Mouse (Mus musculus) CH12.LX (cell line): ENCODE data around the gene Tnfaip8l1. TPM values are rescaled to one million over a fixed set of nuclear protein-coding genes. Genes with fewer than 3 reads are reported as not detected.

ENCODE experiments used
- DNase-seq: peaks from one replicate; pipeline ENCODE4 v3.0.0-alpha.2; 2013; ENCODE audit errors: extremely low read depth
- H3K27ac ChIP-seq: 2 replicates; pipeline ENCODE4 v1.5.1; 2012; ENCODE audit warnings: low read depth, mild to moderate bottlenecking, control low read depth, moderate library complexity; ENCODE audit not compliant: insufficient read depth
- H3K27me3 ChIP-seq: replicated peaks from 2 replicates; pipeline ENCODE3; 2012; ENCODE audit warnings: inconsistent platforms
- H3K36me3 ChIP-seq, 2 experiments: replicated peaks in 1 of 2; 2 replicates each; pipeline versions ENCODE3 to v1.6.1; 2012; ENCODE audit warnings: inconsistent platforms in 1 of 2, low read length in 1 of 2, mild to moderate bottlenecking in 1 of 2, mixed read lengths in 1 of 2, moderate library complexity in 1 of 2; ENCODE audit not compliant: control insufficient read depth in 1 of 2, insufficient read depth in 1 of 2
- H3K4me1 ChIP-seq, 2 experiments: 2 replicates each; pipeline ENCODE4 v1.6.1; 2012; ENCODE audit warnings: inconsistent platforms in 1 of 2, moderate library complexity in 1 of 2; ENCODE audit not compliant: insufficient read depth in 2 of 2, control insufficient read depth in 1 of 2
- H3K4me2 ChIP-seq: 2 replicates; pipeline ENCODE4 v1.6.1; 2012; ENCODE audit warnings: low read depth, mild to moderate bottlenecking, control low read depth; ENCODE audit not compliant: poor library complexity, insufficient read depth, severe bottlenecking
- H3K4me3 ChIP-seq, 3 experiments: fragments of 150-350 bp in 1 of 3; sonication (generic) in 1 of 3; replicated peaks in 1 of 3; 2 replicates each; pipeline versions ENCODE3 to v1.5.1; 2011 to 2012; ENCODE audit warnings: low read depth in 2 of 3, low read length in 2 of 3, mild to moderate bottlenecking in 2 of 3, moderate library complexity in 2 of 3, control low read depth in 1 of 3, improper control_type of control experiment in 1 of 3, inconsistent platforms in 1 of 3, mixed read lengths in 1 of 3; ENCODE audit not compliant: poor library complexity in 1 of 3
- H3K79me2 ChIP-seq: replicated peaks from 2 replicates; pipeline ENCODE4 v1.6.1; 2012; ENCODE audit warnings: mild to moderate bottlenecking, moderate library complexity; ENCODE audit not compliant: control insufficient read depth, poor library complexity, insufficient read depth, severe bottlenecking; ENCODE audit errors: extremely low read depth
- H3K9ac ChIP-seq: 2 replicates; pipeline ENCODE4 v1.6.1; 2012; ENCODE audit warnings: low read depth, mild to moderate bottlenecking, control low read depth, moderate library complexity; ENCODE audit not compliant: insufficient read depth
- H3K9me3 ChIP-seq: replicated peaks from 2 replicates; pipeline ENCODE3; 2012; ENCODE audit warnings: low read length, inconsistent platforms, mixed read lengths
- CHD2 ChIP-seq: IDR thresholded peaks from 2 replicates; pipeline ENCODE4 v1.6.1; 2011; ENCODE audit warnings: low read length, improper control_type of control experiment
- E2F4 ChIP-seq: IDR thresholded peaks from 2 replicates; pipeline ENCODE4 v1.6.1; 2011; ENCODE audit warnings: low read depth, low read length, improper control_type of control experiment; ENCODE audit not compliant: insufficient replicate concordance
- EP300 ChIP-seq: IDR thresholded peaks from 2 replicates; pipeline ENCODE4 v1.6.1; 2011; ENCODE audit warnings: low read length, improper control_type of control experiment
- HCFC1 ChIP-seq: IDR thresholded peaks from 2 replicates; pipeline ENCODE4 v1.6.1; 2012; ENCODE audit warnings: low read depth, mild to moderate bottlenecking, inconsistent platforms, low read length, improper control_type of control experiment
- MAX ChIP-seq: IDR thresholded peaks from 2 replicates; pipeline ENCODE4 v1.6.1; 2011; ENCODE audit warnings: low read length, improper control_type of control experiment
- SMC3 ChIP-seq: IDR thresholded peaks from 2 replicates; pipeline ENCODE4 v1.6.1; 2011; ENCODE audit warnings: low read depth, low read length, improper control_type of control experiment
- USF1 ChIP-seq: IDR thresholded peaks from 2 replicates; pipeline ENCODE4 v1.6.1; 2014; ENCODE audit warnings: low read depth, mild to moderate bottlenecking, inconsistent platforms, low read length, improper control_type of control experiment
- dilution Hi-C: fragments of 300-500 bp; cut with MboI; formaldehyde crosslinking; loops from 2 replicates; pipeline ENCODE4 v1.14.3; 2020; ENCODE audit warnings: low sequenced_read_pairs; ENCODE audit not compliant: extremely low pct_unique_long_range_greater_than_20kb, extremely low pct_ligation_motif_present
- in situ Hi-C: fragments of 300-500 bp; cut with MboI; formaldehyde crosslinking; loops from 3 replicates; pipeline ENCODE4 v1.14.3; 2019; ENCODE audit warnings: low sequenced_read_pairs, low pct_ligation_motif_present, low pct_unique_long_range_greater_than_20kb, mixed read lengths
- polyA plus RNA-seq: library from polyadenylated mRNA; unstranded; fragments of >175 nt; gene quantifications from 2 replicates; pipeline ENCODE4 v1.2.1, GENCODE M21; 2012; ENCODE audit warnings: low read depth; ENCODE audit not compliant: insufficient read length
- total RNA-seq, 2 experiments: library from RNA; depleted of rRNA; stranded (reverse); fragments of 300-350 nt in 1 of 2; fragments of >200 nt in 1 of 2; gene quantifications; 2 replicates each; pipeline ENCODE4 v1.2.3; 2012 to 2014

Tnfaip8l1 gene
- total and polyA plus RNA-seq, 3 experiments = 1.9 to 2.4 (median 2.0) TPM

- peaks cover 24% of the 10 kb centered on the region for H3K27me3 ChIP-seq
Measured at GRCm38 (mm10) chr17:56119981-56120880, 42.0 kb upstream of the Tnfaip8l1 start.

GRCm38 (mm10) chr17:56121826-56122225 lies 40.5 kb upstream of the Tnfaip8l1 start, which contains the start of gene Lrg1:
Gene Lrg1 (minus strand): TSS chr17:56122001.
- Histone ChIP-seq H3K4me3 (no peak within 1 kb of the TSS), H3K36me3 (peaks cover 0 to 19% of the 10 kb centered on the region in 2 experiments), H3K4me1 (0 out of 4 replicates have a peak, but pooled peaks cover 0 to 2% of the 10 kb centered on the region in 2 experiments), H3K79me2 (no peaks in the 10 kb centered on the region), H3K4me2 (no peak within 1 kb of the TSS), H3K27ac (no peak within 1 kb of the TSS), H3K9me3 (peaks cover 20% of the 10 kb centered on the region), H3K9ac (no peak within 1 kb of the TSS), H3K27me3 (peaks cover 24% of the 10 kb centered on the region)
- no peak for DNase-seq
- TF ChIP-seq HCFC1 = no peak
- TF ChIP-seq SMC3 = no peak
- no peak for TF ChIP-seq USF1
- in situ Hi-C loops (no loop called here), dilution Hi-C loops (no loop called here)

More at GRCm38 (mm10) chr17:56119981-56120880, 42.0 kb upstream of the Tnfaip8l1 start:
- TF ChIP-seq MAX = no peak
- no peak for TF ChIP-seq E2F4
- TF ChIP-seq EP300 = no peak
- Histone ChIP-seq H3K4me1 (0 out of 4 replicates have a peak, but pooled peaks cover 0 to 2% of the 10 kb centered on the region in 2 experiments), H3K9me3 (peaks cover 20% of the 10 kb centered on the region), H3K36me3 (peaks cover 0 to 12% of the 10 kb centered on the region in 2 experiments), H3K79me2 (no peaks in the 10 kb centered on the region), H3K27ac (no peak overlapping the region), H3K4me3 (no peak overlapping the region), H3K4me2 (no peak overlapping the region), H3K9ac (no peak overlapping the region)
- no peak for DNase-seq
- in situ Hi-C loops (loop anchor here (5.0 kb wide), 1 partner anchor 38 kb away; no protein-coding TSS in a partner anchor), dilution Hi-C loops (no loop called here)

GRCm38 (mm10) chr17:56123161-56123560 lies 39.1 kb upstream of the Tnfaip8l1 start:
- no peak overlapping the region for H3K9ac ChIP-seq
- H3K27me3 ChIP-seq = peaks cover 24% of the 10 kb centered on the region
- DNase-seq = no peak
- H3K79me2 ChIP-seq = no peaks in the 10 kb centered on the region
- in situ Hi-C loops = no loop called here
- no peak overlapping the region for H3K27ac ChIP-seq
- H3K36me3 ChIP-seq = peaks cover 0 to 21% of the 10 kb centered on the region in 2 experiments
- TF ChIP-seq CHD2 = no peak
- H3K4me3 ChIP-seq = no peak overlapping the region
- peaks cover 20% of the 10 kb centered on the region for H3K9me3 ChIP-seq
- H3K4me1 ChIP-seq = no peaks in the 10 kb centered on the region
- H3K4me2 ChIP-seq = no peak overlapping the region
- dilution Hi-C loops = no loop called here
